Comparison of ENCODE assay signal across 16 mouse cellular contexts in genomic region chr6:98992772-98993147, GRCm38 (mm10).
A peak's percentile ranks its signal among the peaks of the same experiment; 100 is the strongest.
DNase-seq lines count a peak whose midpoint lies in the region; ATAC-seq and TF ChIP-seq lines count a peak whose summit lies in the region.
"Had no signal": no experiment of that assay in that cellular context is flagged by ENCODE, and none has a peak within 500 bp of the region (broad histone marks: within the 10 kb centered on the region; RNA-seq: fewer than 3 reads in every experiment).

No protein-coding gene starts in this region.

- in situ Hi-C loops in CH12.LX (cut with MboI; ENCODE audit: low pct_ligation_motif_present, low pct_unique_long_range_greater_than_20kb, low sequenced_read_pairs): no loop called here

- peak overlapping the region; percentile 52; the same call in 1 of the 2 replicates for H3K27ac ChIP-seq in gastrocnemius, adult 2 months
- peak overlapping the region; percentile 66 for H3K27ac ChIP-seq in liver, postnatal 0 days (ENCODE audit: low read depth)
- H3K27ac ChIP-seq in CH12.LX (ENCODE audit: insufficient read depth, low read depth): peak overlapping the region; percentile 62
- no peak overlapping the region for H3K27ac ChIP-seq in kidney, embryonic 14.5 days (ENCODE audit: low read depth, low read length)
- H3K27ac ChIP-seq: forebrain, embryonic 10.5 days; hindbrain, embryonic 15.5 days; kidney, embryonic 15.5 days; liver, embryonic 13.5 days; macrophage had no signal

- no peak for DNase-seq in gastrocnemius, adult 2 months
- no peak for DNase-seq in gastrocnemius, postnatal 14 days
- DNase-seq in liver, postnatal 0 days: no peak
- DNase-seq in liver (no peak), CH12.LX (ENCODE audit: extremely low read depth) (peak; percentile 86)
- no peak for DNase-seq in Muller cell, postnatal 12 days (ENCODE audit: inconsistent ontology term)
- DNase-seq: cerebellum, postnatal 14 days; liver, embryonic 13.5 days; right cerebral cortex, postnatal 14 days; thymus, postnatal 36 days had no signal

- TF ChIP-seq POLR2A in CH12.LX (IDR thresholded peaks at IDR 0.05; ENCODE audit: low read depth, low read length): no peak

- ATAC-seq in liver, postnatal 0 days: 0 out of 2 replicates have a peak, but pooled peaks have one; percentile 26
- ATAC-seq in megakaryocyte progenitor cell, adult 5-6 weeks (replicated peaks; ENCODE audit: poor library complexity): peak; percentile 18; the same call in 1 of the 2 replicates
- ATAC-seq in kidney, embryonic 14.5 days (ENCODE audit: low FRiP score, low TSS enrichment): no peak

- H3K9me3 ChIP-seq in liver, postnatal 0 days (ENCODE audit: low read length): no peaks in the 10 kb centered on the region
- H3K9me3 ChIP-seq in CH12.LX (replicated peaks; ENCODE audit: low read length): no peaks in the 10 kb centered on the region
- H3K9me3 ChIP-seq in kidney, embryonic 14.5 days (ENCODE audit: control insufficient read depth, low read length): no peaks in the 10 kb centered on the region
- H3K9me3 ChIP-seq: forebrain, embryonic 10.5 days; hindbrain, embryonic 15.5 days; kidney, embryonic 15.5 days; liver, embryonic 13.5 days had no signal

- intact Hi-C loops in gastrocnemius, adult 2 months (cut with DNase I): no loop called here
- intact Hi-C loops in gastrocnemius, postnatal 14 days (cut with DNase I; ENCODE audit: low total_unique reads): no loop called here

- H3K4me2 ChIP-seq in liver, postnatal 0 days (ENCODE audit: low read depth, low read length): no peak overlapping the region
- H3K4me2 ChIP-seq in CH12.LX (ENCODE audit: insufficient read depth, low read depth, poor library complexity, severe bottlenecking): peak overlapping the region; percentile 81
- H3K4me2 ChIP-seq in kidney, embryonic 14.5 days (replicated peaks; ENCODE audit: low read depth, low read length): no peak overlapping the region
- H3K4me2 ChIP-seq: hindbrain, embryonic 15.5 days; kidney, embryonic 15.5 days; liver, embryonic 13.5 days had no signal

- dilution Hi-C loops in CH12.LX (cut with MboI; ENCODE audit: extremely low pct_ligation_motif_present, extremely low pct_unique_long_range_greater_than_20kb, low sequenced_read_pairs): no loop called here

- WGBS in liver, postnatal 0 days (ENCODE audit: insufficient replicate concordance): 26% methylated on average over 7 of the region's 7 CpGs
- WGBS in kidney, embryonic 14.5 days: 35% methylated on average over 7 of the region's 7 CpGs

- no peaks in the 10 kb centered on the region for H3K27me3 ChIP-seq in liver, postnatal 0 days (ENCODE audit: insufficient read depth, low read length)
- no peaks in the 10 kb centered on the region for H3K27me3 ChIP-seq in CH12.LX (replicated peaks)
- no peaks in the 10 kb centered on the region for H3K27me3 ChIP-seq in kidney, embryonic 14.5 days (ENCODE audit: control insufficient read depth, insufficient read depth, low read length)
- H3K27me3 ChIP-seq: hindbrain, embryonic 15.5 days; kidney, embryonic 15.5 days; liver, embryonic 13.5 days had no signal

- peaks cover 97% of the 10 kb centered on the region for H3K79me2 ChIP-seq in CH12.LX (replicated peaks; ENCODE audit: control insufficient read depth, extremely low read depth, insufficient read depth, poor library complexity, severe bottlenecking)

- no peak for TF ChIP-seq EP300 in liver, postnatal 0 days (IDR thresholded peaks at IDR 0.05; ENCODE audit: low read depth)
- TF ChIP-seq EP300 in CH12.LX (IDR thresholded peaks at IDR 0.05; ENCODE audit: low read length): peak; percentile 96

- peaks cover 31% of the 10 kb centered on the region for H3K4me1 ChIP-seq in liver, postnatal 0 days (ENCODE audit: insufficient read depth)
- H3K4me1 ChIP-seq in CH12.LX (ENCODE audit: control insufficient read depth in 1 of 2, insufficient read depth in 2 of 2): peaks cover 31 to 91% of the 10 kb centered on the region in 2 experiments
- peaks cover 10% of the 10 kb centered on the region; the same call in 1 of the 2 replicates for H3K4me1 ChIP-seq in kidney, embryonic 14.5 days (ENCODE audit: control insufficient read depth, insufficient read depth, low read length)

- H3K36me3 ChIP-seq in liver, postnatal 0 days (replicated peaks; ENCODE audit: insufficient read depth, low read length): no peaks in the 10 kb centered on the region; the same call in none of the 2 replicates
- peaks cover 47 to 58% of the 10 kb centered on the region in 2 experiments for H3K36me3 ChIP-seq in CH12.LX (replicated peaks in 1 of 2; ENCODE audit: control insufficient read depth in 1 of 2, insufficient read depth in 1 of 2, low read length in 1 of 2)
- H3K36me3 ChIP-seq in kidney, embryonic 14.5 days (ENCODE audit: control insufficient read depth, insufficient read depth, low read length): no peaks in the 10 kb centered on the region
- H3K36me3 ChIP-seq: hindbrain, embryonic 15.5 days; kidney, embryonic 15.5 days; liver, embryonic 13.5 days had no signal

- H3K9ac ChIP-seq in liver, postnatal 0 days (replicated peaks): no peak overlapping the region
- no peak overlapping the region for H3K9ac ChIP-seq in CH12.LX (ENCODE audit: insufficient read depth, low read depth)
- no peak overlapping the region for H3K9ac ChIP-seq in kidney, embryonic 14.5 days (ENCODE audit: low read depth, low read length)
- H3K9ac ChIP-seq: hindbrain, embryonic 15.5 days; kidney, embryonic 15.5 days; liver, embryonic 13.5 days had no signal

- H3K4me3 ChIP-seq in gastrocnemius, adult 2 months: no peak overlapping the region
- no peak overlapping the region for H3K4me3 ChIP-seq in liver, postnatal 0 days (ENCODE audit: low read depth, low read length)
- H3K4me3 ChIP-seq in CH12.LX (replicated peaks in 1 of 3; ENCODE audit: low read depth in 2 of 3, low read length in 2 of 3, poor library complexity in 1 of 3): no peak overlapping the region
- H3K4me3 ChIP-seq in kidney, embryonic 14.5 days (ENCODE audit: low read length): no peak overlapping the region
- H3K4me3 ChIP-seq: forebrain, embryonic 10.5 days; hindbrain, embryonic 15.5 days; kidney, embryonic 15.5 days; liver, embryonic 13.5 days had no signal

- TF ChIP-seq RAD21 in CH12.LX (IDR thresholded peaks at IDR 0.05; ENCODE audit: low read depth, low read length): no peak; the same call in 1 of the 2 replicates

- no peak for TF ChIP-seq CTCF in gastrocnemius, adult 2 months (IDR thresholded peaks at IDR 0.05)
- no peak for TF ChIP-seq CTCF in liver, postnatal 0 days (IDR thresholded peaks at IDR 0.05; ENCODE audit: low read depth)
- TF ChIP-seq CTCF in CH12.LX (conservative IDR thresholded peaks at IDR 0.05 in 1 of 2, IDR thresholded peaks at IDR 0.05 in 1 of 2; ENCODE audit: low read depth in 2 of 2, low read length in 2 of 2): no peak

TF ChIP-seq in CH12.LX, 34 proteins besides CTCF, POLR2A, EP300 and RAD21:
- TF ChIP-seq MEF2A (IDR thresholded peaks at IDR 0.05; ENCODE audit: borderline replicate concordance, low read depth, low read length): peak; percentile 81
- TF ChIP-seq USF2 (conservative IDR thresholded peaks at IDR 0.05; ENCODE audit: low read depth, low read length): no peak
- peak; percentile 98 for TF ChIP-seq IRF4 (IDR thresholded peaks at IDR 0.05; ENCODE audit: low read depth, low read length)
- peak; percentile 89 for TF ChIP-seq MYC (IDR thresholded peaks at IDR 0.05; ENCODE audit: low read depth, low read length)
- peak; percentile 91; the same call in 1 of the 2 replicates for TF ChIP-seq RCOR1 (conservative IDR thresholded peaks at IDR 0.05; ENCODE audit: low read depth, low read length)
- peak; percentile 99 for TF ChIP-seq JUND (conservative IDR thresholded peaks at IDR 0.05; ENCODE audit: low read depth, low read length)
- TF ChIP-seq ZNF384 (IDR thresholded peaks at IDR 0.05; ENCODE audit: low read depth, low read length): peak; percentile 72
- no peak for TF ChIP-seq HCFC1 (IDR thresholded peaks at IDR 0.05; ENCODE audit: low read depth, low read length)
- TF ChIP-seq SIN3A (IDR thresholded peaks at IDR 0.05; ENCODE audit: low read length): peak; percentile 74; the same call in 1 of the 2 replicates
- peak; percentile 54; the same call in 1 of the 2 replicates for TF ChIP-seq TCF12 (IDR thresholded peaks at IDR 0.05; ENCODE audit: low read depth, low read length)
- peak; percentile 67; the same call in 1 of the 2 replicates for TF ChIP-seq MAX (IDR thresholded peaks at IDR 0.05; ENCODE audit: low read length)
- peak; percentile 93 for TF ChIP-seq JUN (IDR thresholded peaks at IDR 0.05; ENCODE audit: insufficient read depth, low read depth, low read length)
- TF ChIP-seq POLR2AphosphoS2 (IDR thresholded peaks at IDR 0.05; ENCODE audit: low read depth, low read length): no peak
- TF ChIP-seq CHD1 (IDR thresholded peaks at IDR 0.05; ENCODE audit: low read depth, low read length): no peak
- TF ChIP-seq BHLHE40 (IDR thresholded peaks at IDR 0.05; ENCODE audit: low read depth, low read length): peak; percentile 99
- TF ChIP-seq SMC3 (IDR thresholded peaks at IDR 0.05; ENCODE audit: low read depth, low read length): no peak
- peak; percentile 88 for TF ChIP-seq CHD2 (IDR thresholded peaks at IDR 0.05; ENCODE audit: low read length)
- peak; percentile 80; the same call in 1 of the 2 replicates for TF ChIP-seq MXI1 (IDR thresholded peaks at IDR 0.05; ENCODE audit: low read depth, low read length)
- peak; percentile 93 for TF ChIP-seq ETS1 (conservative IDR thresholded peaks at IDR 0.05; ENCODE audit: low read depth, low read length)
- TF ChIP-seq MAFK (IDR thresholded peaks at IDR 0.05; ENCODE audit: insufficient replicate concordance, low read length): no peak
- no peak for TF ChIP-seq MAZ (IDR thresholded peaks at IDR 0.05; ENCODE audit: low read depth, low read length)
- no peak for TF ChIP-seq TBP (conservative IDR thresholded peaks at IDR 0.05; ENCODE audit: low read depth, low read length)
